ENCODE assay signal across 9 mouse cellular contexts in genomic region chr7:101971721-101972120, GRCm38 (mm10). TPM values are rescaled to one million over a fixed set of nuclear protein-coding genes. Genes with fewer than 3 reads are reported as not detected.
DNase-seq lines count a peak whose midpoint lies in the region; ATAC-seq and TF ChIP-seq lines count a peak whose summit lies in the region.
"Had no signal": no experiment of that assay in that cellular context is flagged by ENCODE, and none has a peak within 500 bp of the region (broad histone marks: within the 10 kb centered on the region; RNA-seq: fewer than 3 reads in every experiment).

No protein-coding gene starts in this region.

- H3K27ac ChIP-seq in gastrocnemius, adult 2 months: peak overlapping the region; percentile 98
- peak overlapping the region; percentile 100 for H3K27ac ChIP-seq in forebrain, embryonic 12.5 days
- no peak overlapping the region for H3K27ac ChIP-seq in liver, embryonic 14.5 days

- no peaks in the 10 kb centered on the region for H3K9me3 ChIP-seq in forebrain, embryonic 12.5 days
- H3K9me3 ChIP-seq in liver, embryonic 14.5 days (ENCODE audit: control insufficient read depth, low read length): no peaks in the 10 kb centered on the region

- intact Hi-C loops in gastrocnemius, adult 2 months (cut with DNase I): loop anchor here (2.0 to 5.0 kb wide), 2 partner anchors 37 to 134 kb away; partner anchors contain the start of genes Inppl1 and Numa1
- intact Hi-C loops in gastrocnemius, postnatal 14 days (cut with DNase I; ENCODE audit: low total_unique reads): loop anchor here (5.0 kb wide), 1 partner anchor 34 kb away; no protein-coding TSS in a partner anchor
- intact Hi-C loops in gastrocnemius, postnatal 36 days (cut with DNase I): loop anchor here (5.0 kb wide), 1 partner anchor 54 kb away; no protein-coding TSS in a partner anchor

- TF ChIP-seq CTCF in gastrocnemius, adult 2 months (IDR thresholded peaks at IDR 0.05): no peak
- no peak for TF ChIP-seq CTCF in liver, embryonic 14.5 days (IDR thresholded peaks at IDR 0.05; ENCODE audit: low read depth)

- peak overlapping the region; percentile 94 for H3K4me3 ChIP-seq in gastrocnemius, adult 2 months
- H3K4me3 ChIP-seq in forebrain, embryonic 12.5 days (replicated peaks): peak overlapping the region; percentile 62
- H3K4me3 ChIP-seq in liver, embryonic 14.5 days (ENCODE audit: insufficient read depth in 1 of 2, low read depth in 2 of 2, low read length in 2 of 2): no peak overlapping the region; a peak in 1 of 4 replicates

- no peak for TF ChIP-seq EP300 in liver, embryonic 14.5 days (IDR thresholded peaks at IDR 0.05; ENCODE audit: low read depth)

- no peak for DNase-seq in gastrocnemius, adult 2 months
- DNase-seq in gastrocnemius, postnatal 14 days: no peak
- peak; percentile 30 for DNase-seq in 3134 (ENCODE audit: extremely low read depth, insufficient read length, low spot score)
- no peak for DNase-seq in liver, embryonic 14.5 days (ENCODE audit: low read depth in 3 of 3, low spot score in 3 of 3)
- no peak for DNase-seq in urinary bladder, postnatal 10 days (ENCODE audit: low spot score)
- no peak for DNase-seq in gastrocnemius, postnatal 36 days
- no peak for DNase-seq in lung, postnatal 14 days
- DNase-seq: cerebellum, adult 18-20 months had no signal

- H3K4me1 ChIP-seq in forebrain, embryonic 12.5 days: peaks cover 39% of the 10 kb centered on the region
- H3K4me1 ChIP-seq in liver, embryonic 14.5 days (replicated peaks; ENCODE audit: control insufficient read depth in 2 of 2, insufficient read depth in 2 of 2, low read length in 1 of 2): peaks cover 15 to 25% of the 10 kb centered on the region in 2 experiments

- peak overlapping the region; percentile 91 for H3K9ac ChIP-seq in forebrain, embryonic 12.5 days
- H3K9ac ChIP-seq in liver, embryonic 14.5 days (replicated peaks): no peak overlapping the region; the same call in 1 of the 2 replicates

- peak overlapping the region; percentile 78 for H3K4me2 ChIP-seq in forebrain, embryonic 12.5 days
- peak overlapping the region; percentile 79 for H3K4me2 ChIP-seq in liver, embryonic 14.5 days (ENCODE audit: low read depth)

- no peaks in the 10 kb centered on the region for H3K27me3 ChIP-seq in forebrain, embryonic 12.5 days
- no peaks in the 10 kb centered on the region for H3K27me3 ChIP-seq in liver, embryonic 14.5 days (ENCODE audit: control insufficient read depth, insufficient read depth, low read length)

- no peak for ATAC-seq in forebrain, embryonic 12.5 days (ENCODE audit: low FRiP score)
- no peak for ATAC-seq in liver, embryonic 14.5 days (ENCODE audit: insufficient read depth)

- WGBS in forebrain, embryonic 12.5 days: 40% methylated on average over 2 of the region's 2 CpGs
- 44% methylated on average over 2 of the region's 2 CpGs for WGBS in liver, embryonic 14.5 days (ENCODE audit: insufficient replicate concordance)

- H3K36me3 ChIP-seq in forebrain, embryonic 12.5 days (replicated peaks): peaks cover 7% of the 10 kb centered on the region; the same call in 1 of the 2 replicates
- H3K36me3 ChIP-seq in liver, embryonic 14.5 days (replicated peaks; ENCODE audit: control insufficient read depth, insufficient read depth, low read depth): no peaks in the 10 kb centered on the region

RNA-seq across cellular contexts. Expression of gene Numa1, which starts 37.8 kb away (rescaled TPM):
- total RNA-seq in gastrocnemius, adult 2 months (2021): 10 to 100 TPM; 47.1 to 53.6 TPM
- total RNA-seq in gastrocnemius, postnatal 14 days (2021): 10 to 100 TPM; 53.0 to 53.3 TPM
- polyA plus RNA-seq in forebrain, embryonic 12.5 days (2016; fragmentation: Nextera tagmentation; extraction: Ambion mirVana): 112 and 123 TPM in 2 replicates
- 27.4 and 28.6 TPM in 2 replicates for polyA plus RNA-seq in liver, embryonic 14.5 days (2012; rRNA removed)
- polyA plus RNA-seq in liver, embryonic 14.5 days (2014; fragmentation: Nextera tagmentation; extraction: Ambion mirVana): 36.2 and 41.3 TPM in 2 replicates
- 10 to 100 TPM; 43.4 to 48.3 TPM for total RNA-seq in gastrocnemius, postnatal 36 days (2021)

RNA-seq across cellular contexts. Expression of gene Lrrc51, which starts 38.0 kb away (rescaled TPM):
- 1 to 10 TPM; 4.1 to 4.2 TPM for total RNA-seq in gastrocnemius, adult 2 months (2021)
- 1 to 10 TPM; 3.6 to 3.7 TPM for total RNA-seq in gastrocnemius, postnatal 14 days (2021)
- polyA plus RNA-seq in forebrain, embryonic 12.5 days (2016; fragmentation: Nextera tagmentation; extraction: Ambion mirVana): 6.5 and 7.3 TPM in 2 replicates
- 1.3 and 1.4 TPM in 2 replicates for polyA plus RNA-seq in liver, embryonic 14.5 days (2012; rRNA removed)
- polyA plus RNA-seq in liver, embryonic 14.5 days (2014; fragmentation: Nextera tagmentation; extraction: Ambion mirVana): 1.8 and 2.1 TPM in 2 replicates
- total RNA-seq in gastrocnemius, postnatal 36 days (2021): 1 to 10 TPM; 2.9 to 3.2 TPM

RNA-seq across cellular contexts. Expression of gene Il18bp, which starts 46.8 kb away (rescaled TPM):
- 1 to 10 TPM; 1.9 to 2.3 TPM for total RNA-seq in gastrocnemius, adult 2 months (2021)
- 1 to 10 TPM; 1.1 to 1.4 TPM for total RNA-seq in gastrocnemius, postnatal 14 days (2021)
- polyA plus RNA-seq in forebrain, embryonic 12.5 days (2016; fragmentation: Nextera tagmentation; extraction: Ambion mirVana): 4.4 and 4.8 TPM in 2 replicates
- 12.7 and 14.8 TPM in 2 replicates for polyA plus RNA-seq in liver, embryonic 14.5 days (2012; rRNA removed)
- polyA plus RNA-seq in liver, embryonic 14.5 days (2014; fragmentation: Nextera tagmentation; extraction: Ambion mirVana): 15.0 and 15.9 TPM in 2 replicates
- total RNA-seq in gastrocnemius, postnatal 36 days (2021): 1 to 10 TPM; 1.3 to 2.4 TPM

Comparison
In these comparisons a context has a peak if more than half of its experiments do, and no peak if none do; other contexts are left out.
1. H3K4me3 ChIP-seq: peak in gastrocnemius, adult 2 months (single experiment) and forebrain, embryonic 12.5 days (single experiment); none in liver, embryonic 14.5 days (0 of 2).